Mouse (Mus musculus) CD4-positive, CD25-positive, alpha-beta regulatory T cell, adult 4 months (primary cell): ENCODE results near the gene Gbp2. TPM values are rescaled to one million over a fixed set of nuclear protein-coding genes. Genes with fewer than 3 reads are reported as not detected.
A peak's percentile ranks its signal among the peaks of the same experiment; 100 is the strongest.
"Not testable (repeated sequence)": the region's sequence is repeated elsewhere in the genome, so short reads cannot be mapped to it uniquely, and the experiment has no call there.

ENCODE experiments used
- ATAC-seq: one replicate; pipeline ENCODE4 v1.8.0; 2017
- polyA plus RNA-seq, 2 experiments: library from polyadenylated mRNA; unstranded; fragments of 100-300 nt; shearing (Covaris generic); gene quantifications; one replicate each; pipeline ENCODE4 v1.2.1; 2017

Gene Gbp2
- 100 to 1,000 TPM; 157 to 166 TPM for polyA plus RNA-seq

- peak; percentile 53 for ATAC-seq
Observed at GRCm38 (mm10) chr3:142620111-142620955, at the start of gene Gbp2. TSS of gene Gbp2 (plus strand) at chr3:142620602.

- no peak for ATAC-seq
Observed at GRCm38 (mm10) chr3:142570738-142571137, 49.7 kb upstream of the Gbp2 start.

GRCm38 (mm10) chr3:142577108-142577507, 43.3 kb upstream of the Gbp2 start:
- no peak for ATAC-seq

GRCm38 (mm10) chr3:142578342-142578741, 42.1 kb upstream of the Gbp2 start:
- ATAC-seq, result peak; percentile 61

- no peak for ATAC-seq
Observed at GRCm38 (mm10) chr3:142583067-142583466, 37.3 kb upstream of the Gbp2 start.

- ATAC-seq, result peak; percentile 91
Observed at GRCm38 (mm10) chr3:142587386-142587785, 33.0 kb upstream of the Gbp2 start.

GRCm38 (mm10) chr3:142588888-142589287, 31.5 kb upstream of the Gbp2 start:
- ATAC-seq, result no peak

GRCm38 (mm10) chr3:142590431-142591067, 29.9 kb upstream of the Gbp2 start:
- no peak for ATAC-seq

- no peak for ATAC-seq
Observed at GRCm38 (mm10) chr3:142594547-142594946, 25.9 kb upstream of the Gbp2 start, which contains the start of gene Gbp2b. TSS of gene Gbp2b (plus strand) at chr3:142594847.

GRCm38 (mm10) chr3:142597923-142598322, 22.5 kb upstream of the Gbp2 start:
- ATAC-seq, result peak; percentile 48

GRCm38 (mm10) chr3:142601675-142602074, 18.7 kb upstream of the Gbp2 start:
- peak; percentile 56 for ATAC-seq

- ATAC-seq, result peak; percentile 18
Observed at GRCm38 (mm10) chr3:142618658-142619057, 1.7 kb upstream of the Gbp2 start.

GRCm38 (mm10) chr3:142619606-142620005, 796 bp upstream of the Gbp2 start:
- peak; percentile 62 for ATAC-seq

GRCm38 (mm10) chr3:142620956-142621562, 657 bp downstream of the Gbp2 start:
- ATAC-seq, result peak; percentile 70

- ATAC-seq, result no peak
Observed at GRCm38 (mm10) chr3:142630385-142630784, 10.0 kb downstream of the Gbp2 start.

GRCm38 (mm10) chr3:142640201-142640600, 19.8 kb downstream of the Gbp2 start:
- ATAC-seq, result peak; percentile 71

GRCm38 (mm10) chr3:142645949-142646348, 25.5 kb downstream of the Gbp2 start:
- peak; percentile 89 for ATAC-seq

GRCm38 (mm10) chr3:142647836-142648235, 27.4 kb downstream of the Gbp2 start:
- ATAC-seq, result not testable (repeated sequence)

- peak; percentile 53 for ATAC-seq
Observed at GRCm38 (mm10) chr3:142650205-142650604, 29.8 kb downstream of the Gbp2 start.

- no peak for ATAC-seq
Observed at GRCm38 (mm10) chr3:142664723-142665122, 44.3 kb downstream of the Gbp2 start.

- ATAC-seq, result peak; percentile 81
Observed at GRCm38 (mm10) chr3:142674607-142675006, 54.2 kb downstream of the Gbp2 start.
